Mouse (Mus musculus): Measurements from ENCODE around the gene Spr. TPM values are rescaled to one million over a fixed set of nuclear protein-coding genes. Genes with fewer than 3 reads are reported as not detected.
"Not testable (repeated sequence)": the region's sequence is repeated elsewhere in the genome, so short reads cannot be mapped to it uniquely, and the experiment has no call there.

Gene Spr
- polyA plus RNA-seq, 1 experiment from 2014 or later = 35.6 TPM

DNA sequence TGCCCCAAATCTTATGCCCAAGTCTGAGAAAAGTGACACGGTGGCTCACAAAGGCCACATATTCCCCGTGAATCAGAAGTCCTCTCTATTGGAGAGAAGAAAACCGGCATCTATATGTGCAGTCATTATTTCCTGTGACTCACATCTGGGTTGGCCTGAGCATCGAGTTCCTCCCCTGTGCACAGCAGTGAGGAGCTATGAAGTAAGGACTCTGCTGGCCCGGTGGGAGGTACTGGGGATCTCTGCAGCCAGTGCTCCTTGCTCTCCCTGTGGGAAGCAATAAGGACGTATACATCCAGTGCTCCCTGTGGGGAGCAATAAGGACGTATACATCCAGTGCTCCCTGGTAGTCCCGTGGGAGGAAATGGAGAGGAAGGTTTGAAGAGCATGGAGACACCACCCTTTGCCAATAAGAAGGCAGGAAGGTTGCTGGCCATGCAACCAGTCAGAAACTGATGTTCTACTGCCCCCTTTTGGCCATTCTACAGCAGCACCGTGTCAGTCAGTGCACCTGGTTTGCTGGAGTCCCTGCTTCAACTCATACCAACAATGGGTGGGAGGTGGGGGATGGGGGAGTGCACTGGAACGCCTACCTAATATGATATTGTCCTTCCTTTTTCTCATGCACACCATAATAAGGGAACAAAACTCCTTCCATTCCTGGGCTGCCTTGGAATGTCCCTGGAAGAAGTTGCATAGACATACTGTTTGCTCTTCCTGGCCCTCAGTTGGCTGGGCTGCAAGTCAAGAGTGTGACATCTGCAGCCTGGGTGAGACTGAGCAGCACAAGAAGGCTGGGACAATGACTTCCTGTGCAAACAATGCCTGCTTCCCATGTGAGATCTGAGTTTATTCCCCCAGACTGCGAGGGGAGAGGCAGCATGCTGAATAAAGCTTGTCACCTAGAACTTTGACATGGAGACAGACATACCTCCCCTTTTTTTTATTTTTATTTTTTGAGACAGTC is 19.7 kb downstream of the Spr start:
- H3K9ac ChIP-seq (replicated peaks); H3K4me1 ChIP-seq; ATAC-seq (ENCODE audit: low FRiP score); H3K27ac ChIP-seq (replicated peaks); H3K27me3 ChIP-seq (replicated peaks); H3K4me3 ChIP-seq (replicated peaks); H3K4me2 ChIP-seq; H3K9me3 ChIP-seq (replicated peaks); H3K36me3 ChIP-seq: not testable (repeated sequence)
- 41% methylated on average over 9 of the region's 11 CpGs for WGBS

DNA sequence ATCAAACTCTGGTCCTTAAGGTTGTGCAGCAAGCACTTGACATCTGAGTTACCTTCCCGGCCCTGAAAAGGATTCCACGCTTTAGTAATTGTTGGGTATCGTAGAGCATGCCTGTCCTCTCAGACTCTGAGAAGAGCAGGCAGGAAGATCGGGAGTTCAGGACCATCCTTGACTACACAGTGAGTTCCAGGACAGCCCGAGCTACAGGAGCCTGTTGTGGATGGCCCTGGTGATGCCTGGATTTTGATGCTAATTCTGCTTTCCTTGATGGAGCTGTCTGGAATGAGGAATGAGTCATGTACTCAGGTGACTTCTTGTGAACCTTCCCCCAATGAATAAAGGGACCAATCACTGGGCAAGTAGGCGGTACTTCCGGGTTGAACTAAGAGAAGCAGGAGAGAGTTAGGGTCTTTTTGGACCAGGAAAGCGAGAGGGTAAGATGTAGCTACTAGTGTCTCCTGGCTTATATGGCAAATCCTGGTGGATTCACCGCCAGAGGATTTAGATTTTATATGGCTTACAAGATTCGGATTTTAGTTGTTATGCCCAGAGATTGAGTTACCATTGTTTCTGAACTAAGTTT is 32.4 kb downstream of the Spr start:
- H3K9ac ChIP-seq (replicated peaks) = no peak overlapping the region
- WGBS = 86% methylated on average over 10 of the region's 10 CpGs
- H3K27ac ChIP-seq (replicated peaks) = no peak overlapping the region
- no peaks in the 10 kb centered on the region for H3K36me3 ChIP-seq
- H3K4me2 ChIP-seq = no peak overlapping the region
- H3K9me3 ChIP-seq (replicated peaks) = no peaks in the 10 kb centered on the region
- H3K4me1 ChIP-seq = no peaks in the 10 kb centered on the region
- no peak for ATAC-seq (ENCODE audit: low FRiP score)
- no peak overlapping the region for H3K4me3 ChIP-seq (replicated peaks)
- no peaks in the 10 kb centered on the region for H3K27me3 ChIP-seq (replicated peaks)

DNA sequence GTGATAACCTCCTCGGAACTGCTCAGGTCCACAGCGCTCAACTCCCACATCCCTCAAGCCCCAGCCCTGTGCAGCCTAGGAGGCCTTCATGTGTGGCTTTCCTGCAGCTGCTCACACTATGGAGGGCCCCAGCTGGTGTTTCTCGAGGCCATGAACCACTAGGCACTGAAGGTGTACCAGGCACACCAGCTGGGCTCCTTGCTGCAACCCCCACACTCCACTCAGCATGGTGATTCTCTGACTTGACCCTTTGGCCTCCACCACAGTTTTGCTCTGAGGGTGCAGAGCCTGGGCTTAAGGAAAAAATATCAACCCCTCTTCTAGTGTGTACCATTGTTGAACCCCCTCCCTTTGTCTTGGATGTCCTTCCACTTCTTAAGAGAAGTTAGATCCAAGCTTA is 34.2 kb downstream of the Spr start:
- no peaks in the 10 kb centered on the region for H3K9me3 ChIP-seq (replicated peaks)
- H3K27ac ChIP-seq (replicated peaks) = no peak overlapping the region
- ATAC-seq (ENCODE audit: low FRiP score) = no peak; the same call in 1 of the 2 replicates
- no peak overlapping the region for H3K4me3 ChIP-seq (replicated peaks)
- H3K9ac ChIP-seq (replicated peaks) = no peak overlapping the region
- no peaks in the 10 kb centered on the region for H3K4me1 ChIP-seq
- H3K36me3 ChIP-seq = no peaks in the 10 kb centered on the region
- 86% methylated on average over 3 of the region's 3 CpGs for WGBS
- H3K4me2 ChIP-seq = no peak overlapping the region
- no peaks in the 10 kb centered on the region for H3K27me3 ChIP-seq (replicated peaks)

DNA sequence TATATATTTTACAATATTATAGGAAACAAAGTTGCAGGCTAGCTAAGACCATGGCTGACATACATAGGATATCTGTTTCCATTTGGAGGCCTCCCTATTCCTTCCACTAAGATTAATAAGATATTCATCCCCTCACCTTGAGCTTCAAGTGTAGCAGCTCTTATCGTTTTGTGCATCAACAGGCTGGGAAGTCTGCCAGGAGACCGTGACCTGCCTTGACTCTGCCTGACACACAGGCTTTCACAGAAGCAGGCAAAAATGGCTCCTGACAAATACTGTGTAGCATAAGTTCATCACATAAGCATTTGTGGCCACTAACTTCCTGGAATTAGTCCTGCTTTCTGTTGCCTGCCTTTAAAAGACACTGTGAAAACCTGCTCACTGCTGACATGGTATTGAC is 41.1 kb downstream of the Spr start:
- 79% methylated on average over 2 of the region's 2 CpGs for WGBS
- ATAC-seq (ENCODE audit: low FRiP score) = no peak
- no peak overlapping the region for H3K9ac ChIP-seq (replicated peaks)

DNA sequence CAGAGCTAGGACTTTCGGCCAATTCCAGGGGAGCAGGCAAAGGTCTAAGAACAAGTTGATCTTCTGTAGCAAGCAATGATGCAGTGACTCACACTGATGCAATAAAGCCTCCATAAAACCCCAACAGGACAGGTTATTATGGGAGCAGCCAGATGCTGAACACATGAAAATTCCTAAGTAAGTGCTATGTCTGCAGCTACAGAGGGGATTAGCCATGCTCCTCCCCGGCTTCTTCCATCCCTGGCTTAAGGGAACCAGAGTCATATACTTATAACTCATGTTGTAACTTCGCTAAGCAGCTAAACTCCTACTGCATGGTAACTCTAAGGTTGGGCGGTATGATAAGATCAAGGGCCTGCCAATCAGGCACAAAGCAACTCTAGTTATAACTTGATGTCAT is 50.1 kb downstream of the Spr start:
- Histone ChIP-seq H3K9me3 (replicated peaks) (no peaks in the 10 kb centered on the region), H3K36me3 (no peaks in the 10 kb centered on the region), H3K4me3 (replicated peaks) (no peak overlapping the region), H3K4me2 (no peak overlapping the region), H3K9ac (replicated peaks) (no peak overlapping the region), H3K27me3 (replicated peaks) (no peaks in the 10 kb centered on the region), H3K27ac (replicated peaks) (no peak overlapping the region), H3K4me1 (no peaks in the 10 kb centered on the region)
- no peak for ATAC-seq (ENCODE audit: low FRiP score)
- WGBS = 83% methylated on average over 4 of the region's 4 CpGs

More for the DNA sequence above, 41.1 kb downstream of the Spr start:
- H3K27ac ChIP-seq (replicated peaks) = no peak overlapping the region
- no peak overlapping the region for H3K4me3 ChIP-seq (replicated peaks)
- H3K9me3 ChIP-seq (replicated peaks) = no peaks in the 10 kb centered on the region
- no peaks in the 10 kb centered on the region for H3K4me1 ChIP-seq
- no peaks in the 10 kb centered on the region for H3K36me3 ChIP-seq
- no peaks in the 10 kb centered on the region for H3K27me3 ChIP-seq (replicated peaks)
- no peak overlapping the region for H3K4me2 ChIP-seq

DNA sequence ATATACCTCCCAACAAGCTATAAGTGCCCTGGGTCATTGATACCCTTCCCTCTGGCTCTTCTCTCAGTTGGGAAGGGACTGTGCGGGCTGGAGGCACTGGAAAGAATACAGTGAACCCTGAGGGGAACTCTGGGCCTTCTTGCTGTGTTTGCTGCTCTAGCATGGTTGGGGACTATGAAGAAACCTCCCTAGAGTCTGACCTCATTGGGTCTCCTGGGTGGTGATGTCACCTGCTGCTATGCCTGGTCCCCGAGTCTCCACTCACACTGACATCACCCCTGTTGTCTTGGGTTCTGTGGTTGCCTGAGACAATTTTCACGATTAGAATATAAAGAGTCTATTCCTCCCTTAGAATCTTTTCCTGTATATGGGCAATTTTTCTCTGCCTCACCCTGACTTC is 50.9 kb downstream of the Spr start:
- WGBS = 70% methylated on average over 3 of the region's 3 CpGs
- no peak for ATAC-seq (ENCODE audit: low FRiP score)
- no peaks in the 10 kb centered on the region for H3K27me3 ChIP-seq (replicated peaks)

More for the DNA sequence above, 50.9 kb downstream of the Spr start:
- Histone ChIP-seq H3K4me2 (no peak overlapping the region), H3K27ac (replicated peaks) (no peak overlapping the region), H3K9me3 (replicated peaks) (no peaks in the 10 kb centered on the region), H3K4me1 (no peaks in the 10 kb centered on the region), H3K9ac (replicated peaks) (no peak overlapping the region), H3K36me3 (no peaks in the 10 kb centered on the region), H3K4me3 (replicated peaks) (no peak overlapping the region)

Other genes with a start within 250 kb of the Spr start
- 42.4 and 44.5 TPM in 2 replicates for gene Exoc6b, start 68.3 kb downstream of the Spr start, polyA plus RNA-seq (2015; fragmentation: Nextera tagmentation; extraction: Ambion mirVana)
- not detected in 2 replicates for gene Emx1, start 49.7 kb upstream of the Spr start, polyA plus RNA-seq (2015; fragmentation: Nextera tagmentation; extraction: Ambion mirVana)
- gene Sfxn5, start 195.7 kb upstream of the Spr start, polyA plus RNA-seq (2015; fragmentation: Nextera tagmentation; extraction: Ambion mirVana) = 38.4 and 39.3 TPM in 2 replicates
- gene Rab11fip5, start 236.9 kb upstream of the Spr start, polyA plus RNA-seq (2015; fragmentation: Nextera tagmentation; extraction: Ambion mirVana) = 22.5 and 24.3 TPM in 2 replicates

Data from neural tube, embryonic 15.5 days (tissue).